Mouse (Mus musculus) heart, embryonic 11.5 days (tissue): Measurements from ENCODE around the gene Zfp629. TPM values are rescaled to one million over a fixed set of nuclear protein-coding genes. Genes with fewer than 3 reads are reported as not detected.

Source experiments
- ATAC-seq: fragments of 200-750 bp; cut with Nextera tagmentation; replicated peaks from 2 replicates; pipeline ENCODE4 v1.8.0; 2017; ENCODE audit warnings: moderate library complexity; ENCODE audit not compliant: insufficient number of reproducible peaks, low FRiP score, low TSS enrichment
- H3K27ac ChIP-seq: fragments of 300-500 bp; sonication (generic); 2 replicates; pipeline ENCODE4 v1.5.1; 2014; ENCODE audit warnings: mild to moderate bottlenecking, low read depth, low read length
- H3K27me3 ChIP-seq: fragments of 300-500 bp; sonication (generic); 2 replicates; pipeline ENCODE4 v1.6.1; 2014; ENCODE audit warnings: mild to moderate bottlenecking, low read length, mixed read lengths; ENCODE audit not compliant: control insufficient read depth, insufficient read depth
- H3K36me3 ChIP-seq: fragments of 300-500 bp; sonication (generic); 2 replicates; pipeline ENCODE4 v1.6.1; 2014; ENCODE audit warnings: mild to moderate bottlenecking, low read length, moderate library complexity, mixed read lengths; ENCODE audit not compliant: control insufficient read depth, insufficient read depth
- H3K4me1 ChIP-seq: fragments of 300-500 bp; sonication (generic); 2 replicates; pipeline ENCODE4 v1.6.1; 2014; ENCODE audit warnings: low read length; ENCODE audit not compliant: control insufficient read depth, insufficient read depth
- H3K4me2 ChIP-seq: fragments of 300-500 bp; sonication (generic); 2 replicates; pipeline ENCODE4 v1.6.1; 2014; ENCODE audit warnings: mild to moderate bottlenecking, moderate library complexity
- H3K4me3 ChIP-seq: fragments of 300-500 bp; sonication (generic); 2 replicates; pipeline ENCODE4 v1.5.1; 2014; ENCODE audit warnings: low read depth, low read length
- H3K9ac ChIP-seq: fragments of 300-500 bp; sonication (generic); 2 replicates; pipeline ENCODE4 v1.6.1; 2014; ENCODE audit warnings: mild to moderate bottlenecking, low read depth, low read length, moderate library complexity
- H3K9me3 ChIP-seq: fragments of 300-500 bp; sonication (generic); replicated peaks from 2 replicates; pipeline ENCODE4 v1.6.1; 2016; ENCODE audit warnings: low read length; ENCODE audit not compliant: control insufficient read depth
- WGBS: fragments of 180-500 bp; shearing (Covaris S2); extraction: QIAGEN DNeasy Blood & Tissue Kit; methylation state at CpG from one replicate; pipeline ENCODE4 v1.1.7; 2014; ENCODE audit not compliant: insufficient replicate concordance; 5-methylcytosine and 5-hydroxymethylcytosine counted together
- polyA plus RNA-seq: library from polyadenylated mRNA; unstranded; fragments of >200 nt; fragmentation: Nextera tagmentation; extraction: Ambion mirVana; gene quantifications from 2 replicates; pipeline ENCODE4 v1.2.1, GENCODE M21; 2014

The Zfp629 gene
- polyA plus RNA-seq, 1 experiment from 2014 or later: 11.2 TPM

GRCm38 (mm10) chr7:127591108-127591507, 24.5 kb downstream of the Zfp629 start:
- no peak overlapping the region for H3K4me3 ChIP-seq
- no peaks in the 10 kb centered on the region for H3K9me3 ChIP-seq
- no peak for ATAC-seq
- no peak overlapping the region for H3K9ac ChIP-seq
- peaks cover 12% of the 10 kb centered on the region for H3K4me1 ChIP-seq
- no peaks in the 10 kb centered on the region for H3K27me3 ChIP-seq
- 89% methylated on average over 10 of the region's 10 CpGs for WGBS
- H3K4me2 ChIP-seq: no peak overlapping the region
- no peak overlapping the region for H3K27ac ChIP-seq
- peaks cover 49% of the 10 kb centered on the region for H3K36me3 ChIP-seq

- 85% methylated on average over 9 of the region's 9 CpGs for WGBS
Measured at GRCm38 (mm10) chr7:127589637-127590036, 26.0 kb downstream of the Zfp629 start.

GRCm38 (mm10) chr7:127588901-127589300, 26.7 kb downstream of the Zfp629 start:
- H3K27ac ChIP-seq: peak overlapping the region; percentile 24; the same call in 1 of the 2 replicates
- no peak for ATAC-seq
- peak overlapping the region; percentile 81 for H3K4me2 ChIP-seq
- H3K9ac ChIP-seq: peak overlapping the region; percentile 91
- H3K4me1 ChIP-seq: peaks cover 12% of the 10 kb centered on the region
- no peaks in the 10 kb centered on the region for H3K27me3 ChIP-seq
- H3K4me3 ChIP-seq: peak overlapping the region; percentile 93
- H3K9me3 ChIP-seq: no peaks in the 10 kb centered on the region
- WGBS: 3% methylated on average over 29 of the region's 29 CpGs
- peaks cover 28% of the 10 kb centered on the region for H3K36me3 ChIP-seq

More at GRCm38 (mm10) chr7:127589637-127590036, 26.0 kb downstream of the Zfp629 start:
- Histone ChIP-seq H3K9me3 (no peaks in the 10 kb centered on the region), H3K36me3 (peaks cover 36% of the 10 kb centered on the region), H3K4me3 (peak overlapping the region; percentile 93), H3K4me2 (peak overlapping the region; percentile 81), H3K27ac (no peak overlapping the region), H3K27me3 (no peaks in the 10 kb centered on the region), H3K9ac (peak overlapping the region; percentile 91), H3K4me1 (peaks cover 12% of the 10 kb centered on the region)
- no peak for ATAC-seq

GRCm38 (mm10) chr7:127588011-127588871, 27.4 kb downstream of the Zfp629 start, which contains the start of the genes Ccdc189 and Rnf40:
Gene Ccdc189 (minus strand): TSS chr7:127588595.
Gene Rnf40 (plus strand): TSS chr7:127588767.
- Histone ChIP-seq H3K9me3 (no peaks in the 10 kb centered on the region), H3K9ac (peak within 1 kb of the TSS; percentile 91), H3K4me2 (peak within 1 kb of the TSS; percentile 81), H3K4me3 (peak within 1 kb of the TSS; percentile 93), H3K27me3 (no peaks in the 10 kb centered on the region), H3K36me3 (peaks cover 30% of the 10 kb centered on the region), H3K27ac (peak within 1 kb of the TSS; percentile 36), H3K4me1 (peaks cover 12% of the 10 kb centered on the region)
- under 1% methylated on average over 50 of the region's 50 CpGs for WGBS
- ATAC-seq: peak; percentile 97

- H3K9me3 ChIP-seq: no peaks in the 10 kb centered on the region
- peaks cover 32% of the 10 kb centered on the region for H3K36me3 ChIP-seq
- H3K4me3 ChIP-seq: peak overlapping the region; percentile 93
- H3K4me2 ChIP-seq: peak overlapping the region; percentile 81
- 73% methylated on average over 5 of the region's 5 CpGs for WGBS
- no peaks in the 10 kb centered on the region for H3K27me3 ChIP-seq
- ATAC-seq: no peak
- no peak overlapping the region for H3K27ac ChIP-seq
- H3K9ac ChIP-seq: no peak overlapping the region
- H3K4me1 ChIP-seq: peaks cover 12% of the 10 kb centered on the region
Measured at GRCm38 (mm10) chr7:127587196-127587595, 28.4 kb downstream of the Zfp629 start.

- Histone ChIP-seq H3K27me3 (no peaks in the 10 kb centered on the region), H3K9ac (no peak overlapping the region), H3K36me3 (peaks cover 23% of the 10 kb centered on the region), H3K9me3 (no peaks in the 10 kb centered on the region), H3K4me1 (peaks cover 12% of the 10 kb centered on the region), H3K4me2 (no peak overlapping the region), H3K27ac (no peak overlapping the region), H3K4me3 (no peak overlapping the region)
- no peak for ATAC-seq
- 74% methylated on average over 6 of the region's 6 CpGs for WGBS
Measured at GRCm38 (mm10) chr7:127586149-127586548, 29.4 kb downstream of the Zfp629 start.

- Histone ChIP-seq H3K27me3 (no peaks in the 10 kb centered on the region), H3K36me3 (peaks cover 16% of the 10 kb centered on the region), H3K4me3 (no peak overlapping the region), H3K4me1 (peaks cover 12% of the 10 kb centered on the region), H3K9ac (no peak overlapping the region), H3K4me2 (no peak overlapping the region), H3K27ac (no peak overlapping the region), H3K9me3 (no peaks in the 10 kb centered on the region)
- ATAC-seq: no peak
- WGBS: 84% methylated on average over 7 of the region's 7 CpGs
Measured at GRCm38 (mm10) chr7:127585031-127585430, 30.6 kb downstream of the Zfp629 start.

GRCm38 (mm10) chr7:127583260-127583659, 32.3 kb downstream of the Zfp629 start:
- Histone ChIP-seq H3K9ac (no peak overlapping the region), H3K36me3 (peaks cover 16% of the 10 kb centered on the region), H3K4me2 (no peak overlapping the region), H3K4me3 (no peak overlapping the region), H3K27ac (no peak overlapping the region), H3K4me1 (peaks cover 6% of the 10 kb centered on the region; the same call in 1 of the 2 replicates), H3K9me3 (no peaks in the 10 kb centered on the region), H3K27me3 (no peaks in the 10 kb centered on the region)
- WGBS: 95% methylated on average over 6 of the region's 6 CpGs
- ATAC-seq: no peak
